Mouse (Mus musculus) neural tube, embryonic 14.5 days (tissue): ENCODE measurements around the gene Hoxb9. TPM values are rescaled to one million over a fixed set of nuclear protein-coding genes. Genes with fewer than 3 reads are reported as not detected.

Experiments
- ATAC-seq: fragments of 200-750 bp; cut with Nextera tagmentation; 2 replicates; pipeline ENCODE4 v1.8.0; 2017; ENCODE audit warnings: low read depth, mild to moderate bottlenecking, moderate TSS enrichment, moderate library complexity
- H3K27ac ChIP-seq: fragments of 300-500 bp; sonication (generic); 2 replicates; pipeline ENCODE4 v1.5.1; 2014; ENCODE audit warnings: low read depth, mild to moderate bottlenecking, control low read depth, low read length, moderate library complexity, mixed read lengths
- H3K27me3 ChIP-seq: fragments of 300-500 bp; sonication (generic); 2 replicates; pipeline ENCODE4 v1.6.1; 2014; ENCODE audit warnings: low read length; ENCODE audit not compliant: control insufficient read depth, insufficient read depth
- H3K36me3 ChIP-seq: fragments of 300-500 bp; sonication (generic); 2 replicates; pipeline ENCODE4 v1.6.1; 2014; ENCODE audit warnings: low read length, mixed read lengths; ENCODE audit not compliant: control insufficient read depth, insufficient read depth
- H3K4me1 ChIP-seq: fragments of 300-500 bp; sonication (generic); 2 replicates; pipeline ENCODE4 v1.6.1; 2014; ENCODE audit warnings: low read length; ENCODE audit not compliant: control insufficient read depth, insufficient read depth
- H3K4me2 ChIP-seq: fragments of 300-500 bp; sonication (generic); 2 replicates; pipeline ENCODE4 v1.6.1; 2014; ENCODE audit warnings: mild to moderate bottlenecking, low read depth, low read length, control low read depth
- H3K4me3 ChIP-seq: fragments of 300-500 bp; sonication (generic); 2 replicates; pipeline ENCODE4 v1.5.1; 2014; ENCODE audit warnings: low read depth, low read length, control low read depth, mixed read lengths
- H3K9ac ChIP-seq: fragments of 300-500 bp; sonication (generic); replicated peaks from 2 replicates; pipeline ENCODE4 v1.6.1; 2014; ENCODE audit warnings: low read depth, mild to moderate bottlenecking, control low read depth, low read length, mixed read lengths
- H3K9me3 ChIP-seq: fragments of 300-500 bp; sonication (generic); 2 replicates; pipeline ENCODE4 v1.6.1; 2016; ENCODE audit warnings: low read length; ENCODE audit not compliant: control insufficient read depth
- WGBS: fragments of 180-500 bp; shearing (Covaris S2); extraction: QIAGEN DNeasy Blood & Tissue Kit; methylation state at CpG from one replicate; pipeline ENCODE4 v1.1.7; 2014; 5-methylcytosine and 5-hydroxymethylcytosine counted together
- polyA plus RNA-seq: library from polyadenylated mRNA; unstranded; fragments of >200 nt; fragmentation: Nextera tagmentation; extraction: Ambion mirVana; gene quantifications from 2 replicates; pipeline ENCODE4 v1.2.1, GENCODE M21; 2014

Gene Hoxb9
- polyA plus RNA-seq, 1 experiment from 2014 or later = 114 TPM

DNA sequence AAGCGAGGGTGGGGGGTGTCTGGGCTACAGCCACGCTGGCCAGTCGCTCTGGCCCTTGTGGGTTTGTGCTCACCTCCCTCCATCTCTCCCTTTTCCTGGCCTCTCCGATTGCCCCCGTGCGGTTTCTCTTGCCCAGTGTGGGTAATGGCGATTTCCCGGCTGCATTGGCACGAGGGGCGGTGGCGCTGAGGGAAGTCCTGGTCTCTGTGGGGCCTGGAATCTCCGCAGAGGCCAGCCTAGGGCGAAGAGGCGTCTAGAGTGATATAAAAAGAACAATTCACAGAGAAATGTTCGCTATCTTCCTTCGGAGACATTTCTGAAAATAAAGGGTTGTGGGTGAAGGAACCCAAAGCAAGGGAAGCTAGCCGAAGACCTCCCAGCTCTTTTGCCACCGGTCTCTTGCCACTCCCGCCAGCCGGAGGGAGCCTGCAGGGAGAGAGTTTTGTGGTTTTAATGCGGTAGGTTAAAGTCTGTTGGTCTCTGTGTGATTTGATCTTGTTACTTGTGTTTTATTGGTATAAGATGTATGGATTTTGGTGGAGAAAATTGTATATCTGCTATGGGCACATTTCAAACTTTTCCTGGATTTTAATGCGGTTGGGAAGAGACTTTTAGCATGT, 22.2 kb downstream of the Hoxb9 start:
- Histone ChIP-seq H3K9ac (peak overlapping the region; percentile 100), H3K4me3 (peak overlapping the region; percentile 95), H3K27me3 (no peaks in the 10 kb centered on the region), H3K27ac (peak overlapping the region; percentile 100), H3K36me3 (no peaks in the 10 kb centered on the region), H3K4me2 (peak overlapping the region; percentile 100), H3K9me3 (no peaks in the 10 kb centered on the region), H3K4me1 (peaks cover 34% of the 10 kb centered on the region)
- 1% methylated on average over 22 of the region's 22 CpGs for WGBS
- no peak for ATAC-seq

- Histone ChIP-seq H3K4me1 (peaks cover 30% of the 10 kb centered on the region), H3K27me3 (no peaks in the 10 kb centered on the region), H3K9ac (peak overlapping the region; percentile 100), H3K4me3 (peak overlapping the region; percentile 95), H3K27ac (peak overlapping the region; percentile 100), H3K36me3 (no peaks in the 10 kb centered on the region), H3K9me3 (no peaks in the 10 kb centered on the region), H3K4me2 (peak overlapping the region; percentile 100)
- ATAC-seq = peak; percentile 49; the same call in 1 of the 2 replicates
- under 1% methylated on average over 32 of the region's 32 CpGs for WGBS
These were observed 23.2 kb downstream of the Hoxb9 start for GRCm38 (mm10) chr11:96294245-96295091.

GRCm38 (mm10) chr11:96295092-96295835, 24.0 kb downstream of the Hoxb9 start:
- peak overlapping the region; percentile 100 for H3K9ac ChIP-seq
- H3K36me3 ChIP-seq = no peaks in the 10 kb centered on the region
- H3K9me3 ChIP-seq = no peaks in the 10 kb centered on the region
- no peaks in the 10 kb centered on the region for H3K27me3 ChIP-seq
- peaks cover 30% of the 10 kb centered on the region for H3K4me1 ChIP-seq
- peak overlapping the region; percentile 100 for H3K27ac ChIP-seq
- peak overlapping the region; percentile 100 for H3K4me2 ChIP-seq
- ATAC-seq = no peak
- WGBS = 1% methylated on average over 30 of the region's 30 CpGs
- H3K4me3 ChIP-seq = peak overlapping the region; percentile 95

DNA sequence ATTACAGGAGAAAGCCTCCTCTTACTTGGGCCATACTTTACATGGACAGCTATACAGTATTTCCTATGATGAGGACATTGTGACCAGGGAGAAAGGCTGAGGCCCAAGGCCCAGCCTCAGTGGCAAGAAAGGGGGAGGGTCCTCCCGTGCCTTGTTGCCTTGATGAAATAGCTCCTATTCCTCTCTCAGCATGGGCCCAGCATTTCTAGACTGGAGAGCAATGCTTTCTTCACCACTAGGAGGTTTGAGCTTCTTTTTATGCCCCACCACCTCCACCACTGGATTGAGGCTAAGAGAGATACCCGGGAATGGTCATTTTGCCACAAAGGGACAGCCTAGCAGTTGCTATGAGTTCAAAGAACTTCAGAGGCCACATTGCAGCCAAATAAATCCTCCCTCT, 25.7 kb downstream of the Hoxb9 start:
- peaks cover 34% of the 10 kb centered on the region for H3K4me1 ChIP-seq
- peaks cover 14% of the 10 kb centered on the region for H3K36me3 ChIP-seq
- H3K9ac ChIP-seq = peak overlapping the region; percentile 100
- H3K4me3 ChIP-seq = peak overlapping the region; percentile 95
- no peak for ATAC-seq
- H3K27ac ChIP-seq = peak overlapping the region; percentile 100
- no peaks in the 10 kb centered on the region for H3K27me3 ChIP-seq
- WGBS = 0% methylated on average over 2 of the region's 2 CpGs
- peak overlapping the region; percentile 100 for H3K4me2 ChIP-seq
- H3K9me3 ChIP-seq = no peaks in the 10 kb centered on the region

DNA sequence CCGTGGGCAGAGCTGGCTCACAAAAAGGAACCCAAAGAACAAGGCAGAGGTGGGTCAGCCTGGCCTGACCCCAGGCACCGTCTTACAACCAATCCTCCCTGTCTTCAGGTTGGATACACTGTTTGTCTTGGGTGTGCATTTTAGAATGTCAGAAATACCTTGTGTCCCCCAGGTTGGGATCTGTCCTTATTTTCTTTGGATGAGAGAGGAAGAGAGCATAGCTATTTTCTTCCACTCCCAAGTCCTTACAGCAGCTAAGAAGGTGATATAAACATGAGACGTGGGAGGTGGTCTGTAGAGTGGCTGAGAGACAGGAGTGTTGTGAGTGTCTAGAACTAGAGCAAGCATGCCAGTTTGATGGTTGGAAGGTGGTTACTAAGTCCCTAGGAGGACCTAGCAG, 26.2 kb downstream of the Hoxb9 start:
- H3K36me3 ChIP-seq = peaks cover 17% of the 10 kb centered on the region
- peak overlapping the region; percentile 100 for H3K9ac ChIP-seq
- no peaks in the 10 kb centered on the region for H3K9me3 ChIP-seq
- 7% methylated on average over 3 of the region's 3 CpGs for WGBS
- H3K4me2 ChIP-seq = peak overlapping the region; percentile 100
- H3K4me1 ChIP-seq = peaks cover 38% of the 10 kb centered on the region
- no peak for ATAC-seq
- no peaks in the 10 kb centered on the region for H3K27me3 ChIP-seq
- peak overlapping the region; percentile 100 for H3K27ac ChIP-seq
- peak overlapping the region; percentile 95 for H3K4me3 ChIP-seq

DNA sequence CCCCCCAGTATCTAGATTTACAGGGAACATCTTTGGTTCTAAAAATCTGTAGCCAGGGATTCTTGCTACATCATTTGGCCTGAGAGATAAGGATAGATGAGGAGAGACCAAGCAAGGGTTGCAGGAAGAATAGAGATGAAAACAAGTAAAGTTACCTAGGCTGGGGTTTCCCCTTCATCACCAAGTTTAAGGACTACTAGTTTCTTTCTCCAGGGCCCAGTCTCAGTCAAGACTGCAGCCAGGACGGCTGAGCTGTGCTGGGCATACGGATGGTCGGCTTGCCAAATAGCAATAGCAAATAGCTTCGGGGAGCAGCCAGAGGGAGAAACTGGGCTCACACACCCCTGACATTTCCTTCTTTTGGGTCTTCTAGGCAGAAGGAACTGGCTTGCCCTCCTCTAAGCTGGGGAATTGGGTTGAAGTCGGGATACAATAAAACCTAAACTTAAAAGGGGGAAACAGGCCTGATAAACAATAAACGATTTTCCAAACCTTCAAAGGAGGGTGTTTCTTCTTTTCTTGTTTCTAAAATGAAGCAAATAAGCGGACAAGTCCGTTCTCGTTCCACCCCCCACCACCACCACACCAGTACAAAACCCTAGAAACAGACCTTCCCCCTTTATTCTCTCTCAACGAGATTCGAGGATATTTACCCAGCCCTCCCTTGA, 26.8 kb downstream of the Hoxb9 start:
- H3K4me2 ChIP-seq = peak overlapping the region; percentile 100
- H3K27ac ChIP-seq = peak overlapping the region; percentile 100
- H3K9ac ChIP-seq = peak overlapping the region; percentile 100
- peaks cover 17% of the 10 kb centered on the region for H3K36me3 ChIP-seq
- ATAC-seq = no peak
- peak overlapping the region; percentile 95 for H3K4me3 ChIP-seq
- H3K4me1 ChIP-seq = peaks cover 38% of the 10 kb centered on the region
- WGBS = under 1% methylated on average over 11 of the region's 11 CpGs
- no peaks in the 10 kb centered on the region for H3K9me3 ChIP-seq
- H3K27me3 ChIP-seq = no peaks in the 10 kb centered on the region

DNA sequence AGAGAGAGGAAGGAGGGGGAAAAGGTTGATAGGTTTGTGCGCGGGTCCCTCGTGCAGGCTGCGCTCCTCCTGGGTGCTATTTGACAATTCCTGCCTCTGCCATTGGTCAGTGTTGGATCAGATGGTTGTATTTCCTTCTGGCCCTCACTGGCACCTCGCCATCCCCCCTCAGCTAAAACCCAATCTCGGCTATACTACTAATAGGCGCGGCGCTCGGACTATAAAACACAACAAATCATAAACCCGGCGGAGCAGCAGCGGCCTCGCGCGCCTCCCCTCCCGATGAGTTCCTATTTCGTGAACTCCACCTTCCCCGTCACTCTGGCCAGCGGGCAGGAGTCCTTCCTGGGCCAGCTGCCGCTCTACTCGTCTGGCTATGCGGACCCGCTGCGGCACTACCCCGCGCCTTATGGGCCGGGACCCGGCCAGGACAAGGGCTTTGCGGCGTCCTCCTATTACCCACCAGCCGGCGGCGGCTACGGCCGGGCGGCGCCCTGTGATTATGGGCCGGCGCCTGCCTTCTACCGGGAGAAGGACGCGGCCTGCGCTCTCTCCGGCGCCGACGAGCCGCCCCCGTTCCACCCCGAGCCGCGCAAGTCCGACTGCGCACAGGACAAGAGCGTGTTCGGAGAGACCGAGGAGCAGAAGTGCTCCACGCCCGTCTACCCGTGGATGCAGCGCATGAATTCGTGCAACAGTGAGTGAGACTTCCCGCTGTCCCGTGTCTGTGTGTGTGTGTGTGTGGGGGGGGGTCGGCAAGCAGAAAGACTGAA, 27.8 kb downstream of the Hoxb9 start:
- H3K36me3 ChIP-seq = peaks cover 24% of the 10 kb centered on the region
- H3K4me3 ChIP-seq = peak overlapping the region; percentile 95
- peak overlapping the region; percentile 100 for H3K9ac ChIP-seq
- ATAC-seq = peak; percentile 61
- H3K4me1 ChIP-seq = peaks cover 42% of the 10 kb centered on the region
- WGBS = under 1% methylated on average over 66 of the region's 66 CpGs
- H3K4me2 ChIP-seq = peak overlapping the region; percentile 100
- H3K9me3 ChIP-seq = no peaks in the 10 kb centered on the region
- H3K27ac ChIP-seq = peak overlapping the region; percentile 100
- no peaks in the 10 kb centered on the region for H3K27me3 ChIP-seq

GRCm38 (mm10) chr11:96299781-96300180, 28.5 kb downstream of the Hoxb9 start:
- peak overlapping the region; percentile 100 for H3K4me2 ChIP-seq
- H3K36me3 ChIP-seq = peaks cover 28% of the 10 kb centered on the region
- H3K4me3 ChIP-seq = peak overlapping the region; percentile 95
- no peaks in the 10 kb centered on the region for H3K27me3 ChIP-seq
- 3% methylated on average over 9 of the region's 9 CpGs for WGBS
- H3K9ac ChIP-seq = peak overlapping the region; percentile 100
- H3K27ac ChIP-seq = peak overlapping the region; percentile 100
- no peaks in the 10 kb centered on the region for H3K9me3 ChIP-seq
- no peak for ATAC-seq
- peaks cover 42% of the 10 kb centered on the region for H3K4me1 ChIP-seq
